Mouse (Mus musculus): ENCODE data around the gene Ece2.
A peak's percentile ranks its signal among the peaks of the same experiment; 100 is the strongest.

Gene Ece2

GRCm38 (mm10) chr16:20629731-20630634, at the start of gene Ece2:
TSS of gene Ece2 (plus strand) at chr16:20629828.
- no peak for ATAC-seq (ENCODE audit: low TSS enrichment)

- ATAC-seq (ENCODE audit: low TSS enrichment): peak; percentile 75
These were observed 40.2 kb upstream of the Ece2 start, which contains the start of gene Vwa5b2 for GRCm38 (mm10) chr16:20589366-20589938. TSS of gene Vwa5b2 (plus strand) at chr16:20589471.

GRCm38 (mm10) chr16:20589939-20590679, 39.5 kb upstream of the Ece2 start:
- peak; percentile 62 for ATAC-seq (ENCODE audit: low TSS enrichment)

GRCm38 (mm10) chr16:20590680-20591038, 39.0 kb upstream of the Ece2 start:
- no peak for ATAC-seq (ENCODE audit: low TSS enrichment)

GRCm38 (mm10) chr16:20591076-20591705, 38.4 kb upstream of the Ece2 start:
- ATAC-seq (ENCODE audit: low TSS enrichment): no peak

GRCm38 (mm10) chr16:20595060-20595673, 34.5 kb upstream of the Ece2 start:
- ATAC-seq (ENCODE audit: low TSS enrichment): no peak

- no peak for ATAC-seq (ENCODE audit: low TSS enrichment)
These were observed 33.9 kb upstream of the Ece2 start for GRCm38 (mm10) chr16:20595737-20596136.

- no peak for ATAC-seq (ENCODE audit: low TSS enrichment)
These were observed 32.8 kb upstream of the Ece2 start for GRCm38 (mm10) chr16:20596687-20597441.

GRCm38 (mm10) chr16:20600511-20600910, 29.1 kb upstream of the Ece2 start:
- no peak for ATAC-seq (ENCODE audit: low TSS enrichment)

GRCm38 (mm10) chr16:20604705-20605104, 24.9 kb upstream of the Ece2 start:
- ATAC-seq (ENCODE audit: low TSS enrichment): no peak

GRCm38 (mm10) chr16:20610501-20611356, 18.9 kb upstream of the Ece2 start:
- peak; percentile 51 for ATAC-seq (ENCODE audit: low TSS enrichment)

- peak; percentile 90 for ATAC-seq (ENCODE audit: low TSS enrichment)
These were observed 18.0 kb upstream of the Ece2 start, which contains the start of the genes Eef1akmt4, Gm49333 and Alg3 for GRCm38 (mm10) chr16:20611357-20612227. TSS of gene Eef1akmt4 (plus strand) at chr16:20611593. TSS of gene Gm49333 (plus strand) at chr16:20611610. TSS of gene Alg3 (minus strand) at chr16:20611735.

- ATAC-seq (ENCODE audit: low TSS enrichment): peak; percentile 5; the same call in 1 of the 2 replicates
These were observed 9.9 kb upstream of the Ece2 start for GRCm38 (mm10) chr16:20619541-20620398.

- ATAC-seq (ENCODE audit: low TSS enrichment): 0 out of 2 replicates have a peak, but pooled peaks have one; percentile 1
These were observed 9.3 kb upstream of the Ece2 start for GRCm38 (mm10) chr16:20620399-20620735.

- no peak; the same call in 1 of the 2 replicates for ATAC-seq (ENCODE audit: low TSS enrichment)
These were observed 8.9 kb upstream of the Ece2 start for GRCm38 (mm10) chr16:20620751-20621190.

GRCm38 (mm10) chr16:20621191-20621990, 8.2 kb upstream of the Ece2 start, which contains the start of gene Camk2n2:
TSS of gene Camk2n2 (minus strand) at chr16:20621287.
- ATAC-seq (ENCODE audit: low TSS enrichment): peak; percentile 35

Data from frontal cortex, adult (tissue).